Mouse (Mus musculus) liver, embryonic 12.5 days (tissue): ENCODE results near the gene Anks1b. TPM values are rescaled to one million over a fixed set of nuclear protein-coding genes. Genes with fewer than 3 reads are reported as not detected.

Experiments
- ATAC-seq: fragments of 200-750 bp; cut with Nextera tagmentation; 2 replicates; pipeline ENCODE4 v1.8.0; 2017; ENCODE audit warnings: moderate number of reproducible peaks, mild to moderate bottlenecking, moderate library complexity
- H3K27ac ChIP-seq: fragments of 300-500 bp; sonication (generic); 2 replicates; pipeline ENCODE4 v1.5.1; 2016; ENCODE audit warnings: mild to moderate bottlenecking
- H3K27me3 ChIP-seq: fragments of 300-500 bp; sonication (generic); replicated peaks from 2 replicates; pipeline ENCODE4 v1.6.1; 2016; ENCODE audit warnings: mild to moderate bottlenecking, moderate library complexity
- H3K36me3 ChIP-seq: fragments of 300-500 bp; sonication (generic); 2 replicates; pipeline ENCODE4 v1.6.1; 2016; ENCODE audit warnings: mild to moderate bottlenecking, moderate library complexity
- H3K4me1 ChIP-seq: fragments of 300-500 bp; sonication (generic); 2 replicates; pipeline ENCODE4 v1.6.1; 2016
- H3K4me2 ChIP-seq: fragments of 300-500 bp; sonication (generic); 2 replicates; pipeline ENCODE4 v1.6.1; 2016; ENCODE audit warnings: mild to moderate bottlenecking, moderate library complexity
- H3K4me3 ChIP-seq: fragments of 300-500 bp; sonication (generic); 2 replicates; pipeline ENCODE4 v1.5.1; 2016; ENCODE audit warnings: mild to moderate bottlenecking, moderate library complexity
- H3K9ac ChIP-seq: fragments of 300-500 bp; sonication (generic); 2 replicates; pipeline ENCODE4 v1.6.1; 2016; ENCODE audit warnings: mild to moderate bottlenecking, moderate library complexity
- H3K9me3 ChIP-seq: fragments of 300-500 bp; sonication (generic); replicated peaks from 2 replicates; pipeline ENCODE4 v1.6.1; 2016; ENCODE audit warnings: mild to moderate bottlenecking, moderate library complexity
- WGBS: fragments of 180-500 bp; shearing (Covaris S2); methylation state at CpG from one replicate; pipeline ENCODE4 v1.1.7; 2016; ENCODE audit not compliant: insufficient replicate concordance; 5-methylcytosine and 5-hydroxymethylcytosine counted together
- polyA plus RNA-seq: library from polyadenylated mRNA; unstranded; fragments of >200 nt; fragmentation: Nextera tagmentation; extraction: Ambion mirVana; gene quantifications from 2 replicates; pipeline ENCODE4 v1.2.1, GENCODE M21; 2016

The Anks1b gene
- polyA plus RNA-seq, 1 experiment from 2014 or later = 0.02 TPM

- H3K36me3 ChIP-seq = no peaks in the 10 kb centered on the region
- no peaks in the 10 kb centered on the region for H3K4me1 ChIP-seq
- H3K4me3 ChIP-seq = no peak overlapping the region
- no peak overlapping the region for H3K4me2 ChIP-seq
- WGBS = 71% methylated on average over 3 of the region's 3 CpGs
- no peak for ATAC-seq
- H3K9me3 ChIP-seq = no peaks in the 10 kb centered on the region
- H3K27ac ChIP-seq = no peak overlapping the region
- no peaks in the 10 kb centered on the region for H3K27me3 ChIP-seq
- no peak overlapping the region for H3K9ac ChIP-seq
Measured at GRCm38 (mm10) chr10:90220470-90220869, 347.2 kb downstream of the Anks1b start.

GRCm38 (mm10) chr10:90222793-90223495 is 349.6 kb downstream of the Anks1b start:
- 46% methylated on average over 3 of the region's 3 CpGs for WGBS
- Histone ChIP-seq H3K4me3 (no peak overlapping the region), H3K9me3 (no peaks in the 10 kb centered on the region), H3K4me1 (no peaks in the 10 kb centered on the region), H3K27ac (no peak overlapping the region), H3K36me3 (no peaks in the 10 kb centered on the region), H3K4me2 (no peak overlapping the region), H3K9ac (no peak overlapping the region), H3K27me3 (no peaks in the 10 kb centered on the region)
- no peak for ATAC-seq

GRCm38 (mm10) chr10:90235273-90235672 is 362.0 kb downstream of the Anks1b start:
- Histone ChIP-seq H3K9me3 (0 out of 2 replicates have a peak, but pooled peaks cover 10% of the 10 kb centered on the region), H3K36me3 (no peaks in the 10 kb centered on the region), H3K4me3 (no peak overlapping the region), H3K9ac (no peak overlapping the region), H3K27me3 (no peaks in the 10 kb centered on the region), H3K4me2 (no peak overlapping the region), H3K4me1 (no peaks in the 10 kb centered on the region), H3K27ac (no peak overlapping the region)
- 65% methylated on average over 3 of the region's 3 CpGs for WGBS
- ATAC-seq = no peak

- Histone ChIP-seq H3K36me3 (no peaks in the 10 kb centered on the region), H3K4me3 (no peak overlapping the region), H3K27ac (no peak overlapping the region), H3K9ac (no peak overlapping the region), H3K27me3 (no peaks in the 10 kb centered on the region), H3K9me3 (0 out of 2 replicates have a peak, but pooled peaks cover 10% of the 10 kb centered on the region), H3K4me2 (no peak overlapping the region), H3K4me1 (no peaks in the 10 kb centered on the region)
- ATAC-seq = no peak
- 80% methylated on average over 3 of the region's 3 CpGs for whole genome bisulfite sequencing
Measured at GRCm38 (mm10) chr10:90237290-90237689, 364.0 kb downstream of the Anks1b start.

GRCm38 (mm10) chr10:90258944-90259714 is 385.8 kb downstream of the Anks1b start:
- Histone ChIP-seq H3K27me3 (no peaks in the 10 kb centered on the region), H3K4me1 (no peaks in the 10 kb centered on the region), H3K36me3 (no peaks in the 10 kb centered on the region), H3K9me3 (no peaks in the 10 kb centered on the region), H3K4me3 (no peak overlapping the region), H3K9ac (no peak overlapping the region), H3K4me2 (no peak overlapping the region), H3K27ac (no peak overlapping the region)
- WGBS = 59% methylated on average over 3 of the region's 3 CpGs
- ATAC-seq = no peak

GRCm38 (mm10) chr10:90271321-90271720 is 398.0 kb downstream of the Anks1b start:
- no peaks in the 10 kb centered on the region for H3K9me3 ChIP-seq
- no peak for ATAC-seq
- 83% methylated on average over 1 of the region's 1 CpGs for WGBS
- no peak overlapping the region for H3K27ac ChIP-seq
- no peaks in the 10 kb centered on the region for H3K27me3 ChIP-seq
- H3K4me3 ChIP-seq = no peak overlapping the region
- no peak overlapping the region for H3K4me2 ChIP-seq
- no peaks in the 10 kb centered on the region for H3K36me3 ChIP-seq
- H3K9ac ChIP-seq = no peak overlapping the region
- no peaks in the 10 kb centered on the region for H3K4me1 ChIP-seq

- Histone ChIP-seq H3K9ac (no peak overlapping the region), H3K9me3 (no peaks in the 10 kb centered on the region), H3K4me3 (no peak overlapping the region), H3K4me1 (no peaks in the 10 kb centered on the region), H3K27me3 (no peaks in the 10 kb centered on the region), H3K4me2 (no peak overlapping the region), H3K36me3 (no peaks in the 10 kb centered on the region), H3K27ac (no peak overlapping the region)
- WGBS = 60% methylated on average over 2 of the region's 2 CpGs
- ATAC-seq = no peak
Measured at GRCm38 (mm10) chr10:90273311-90273710, 400.0 kb downstream of the Anks1b start.

- no peak overlapping the region for H3K4me2 ChIP-seq
- H3K4me3 ChIP-seq = no peak overlapping the region
- 27% methylated on average over 1 of the region's 1 CpGs for WGBS
- H3K9ac ChIP-seq = no peak overlapping the region
- no peaks in the 10 kb centered on the region for H3K27me3 ChIP-seq
- no peaks in the 10 kb centered on the region for H3K36me3 ChIP-seq
- no peak for ATAC-seq
- H3K27ac ChIP-seq = no peak overlapping the region
- no peaks in the 10 kb centered on the region for H3K4me1 ChIP-seq
- H3K9me3 ChIP-seq = no peaks in the 10 kb centered on the region
Measured at GRCm38 (mm10) chr10:90286589-90286988, 413.3 kb downstream of the Anks1b start.

GRCm38 (mm10) chr10:90303249-90303648 is 429.9 kb downstream of the Anks1b start:
- H3K9ac ChIP-seq = no peak overlapping the region
- H3K27me3 ChIP-seq = no peaks in the 10 kb centered on the region
- no peak overlapping the region for H3K4me3 ChIP-seq
- H3K27ac ChIP-seq = no peak overlapping the region
- no peak for ATAC-seq
- H3K9me3 ChIP-seq = 0 out of 2 replicates have a peak, but pooled peaks cover 1% of the 10 kb centered on the region
- 26% methylated on average over 1 of the region's 1 CpGs for WGBS
- H3K4me2 ChIP-seq = no peak overlapping the region
- no peaks in the 10 kb centered on the region for H3K36me3 ChIP-seq
- H3K4me1 ChIP-seq = no peaks in the 10 kb centered on the region

GRCm38 (mm10) chr10:90306156-90306555 is 432.8 kb downstream of the Anks1b start:
- ATAC-seq = no peak
- H3K36me3 ChIP-seq = no peaks in the 10 kb centered on the region
- H3K27me3 ChIP-seq = no peaks in the 10 kb centered on the region
- no peak overlapping the region for H3K27ac ChIP-seq
- H3K4me1 ChIP-seq = no peaks in the 10 kb centered on the region
- H3K4me2 ChIP-seq = no peak overlapping the region
- 0 out of 2 replicates have a peak, but pooled peaks cover 3% of the 10 kb centered on the region for H3K9me3 ChIP-seq
- H3K9ac ChIP-seq = no peak overlapping the region
- H3K4me3 ChIP-seq = no peak overlapping the region

GRCm38 (mm10) chr10:90307931-90308555 is 434.7 kb downstream of the Anks1b start:
- Histone ChIP-seq H3K36me3 (no peaks in the 10 kb centered on the region), H3K4me3 (no peak overlapping the region), H3K4me2 (no peak overlapping the region), H3K27ac (no peak overlapping the region), H3K9me3 (0 out of 2 replicates have a peak, but pooled peaks cover 3% of the 10 kb centered on the region), H3K27me3 (no peaks in the 10 kb centered on the region), H3K9ac (no peak overlapping the region), H3K4me1 (no peaks in the 10 kb centered on the region)
- WGBS = 63% methylated on average over 5 of the region's 5 CpGs
- no peak for ATAC-seq

- Histone ChIP-seq H3K9me3 (no peaks in the 10 kb centered on the region), H3K27me3 (no peaks in the 10 kb centered on the region), H3K4me1 (no peaks in the 10 kb centered on the region), H3K4me3 (no peak overlapping the region), H3K4me2 (no peak overlapping the region), H3K36me3 (no peaks in the 10 kb centered on the region), H3K27ac (no peak overlapping the region), H3K9ac (no peak overlapping the region)
- WGBS = 81% methylated on average over 4 of the region's 4 CpGs
- no peak for ATAC-seq
Measured at GRCm38 (mm10) chr10:90329781-90330180, 456.5 kb downstream of the Anks1b start.
